In genomic region chr19:36832951-36833787, GRCm38 (mm10) we compare ENCODE assay signal across 8 mouse cellular contexts. TPM values are rescaled to one million over a fixed set of nuclear protein-coding genes. Genes with fewer than 3 reads are reported as not detected.
DNase-seq lines count a peak whose midpoint lies in the region; ATAC-seq lines count a peak whose summit lies in the region.

No protein-coding gene starts in this region.

- H3K9ac ChIP-seq in forebrain, embryonic 14.5 days (ENCODE audit: low read length): peak overlapping the region; percentile 97
- peak overlapping the region; percentile 99 for H3K9ac ChIP-seq in hindbrain, embryonic 13.5 days
- H3K9ac ChIP-seq in limb, embryonic 15.5 days: peak overlapping the region; percentile 57
- H3K9ac ChIP-seq in midbrain, embryonic 15.5 days: peak overlapping the region; percentile 56

- peak overlapping the region; percentile 99 for H3K4me3 ChIP-seq in forebrain, embryonic 14.5 days (ENCODE audit: low read depth, low read length)
- peak overlapping the region; percentile 97 for H3K4me3 ChIP-seq in hindbrain, embryonic 13.5 days
- H3K4me3 ChIP-seq in limb, embryonic 15.5 days: peak overlapping the region; percentile 96
- peak overlapping the region; percentile 75 for H3K4me3 ChIP-seq in midbrain, embryonic 15.5 days

- peak overlapping the region; percentile 83 for H3K4me2 ChIP-seq in forebrain, embryonic 14.5 days (ENCODE audit: low read length)
- peak overlapping the region; percentile 88 for H3K4me2 ChIP-seq in hindbrain, embryonic 13.5 days
- H3K4me2 ChIP-seq in limb, embryonic 15.5 days: peak overlapping the region; percentile 49
- peak overlapping the region; percentile 65 for H3K4me2 ChIP-seq in midbrain, embryonic 15.5 days

- peak overlapping the region; percentile 96 for H3K27ac ChIP-seq in forebrain, embryonic 14.5 days (ENCODE audit: low read depth, low read length)
- H3K27ac ChIP-seq in hindbrain, embryonic 13.5 days: peak overlapping the region; percentile 97
- H3K27ac ChIP-seq in limb, embryonic 15.5 days: peak overlapping the region; percentile 97
- H3K27ac ChIP-seq in midbrain, embryonic 15.5 days: peak overlapping the region; percentile 94

- peaks cover 2% of the 10 kb centered on the region; the same call in 1 of the 2 replicates for H3K36me3 ChIP-seq in forebrain, embryonic 14.5 days (ENCODE audit: control insufficient read depth, insufficient read depth, low read length)
- no peaks in the 10 kb centered on the region for H3K36me3 ChIP-seq in hindbrain, embryonic 13.5 days
- peaks cover under 1% of the 10 kb centered on the region; the same call in 1 of the 2 replicates for H3K36me3 ChIP-seq in limb, embryonic 15.5 days
- H3K36me3 ChIP-seq in midbrain, embryonic 15.5 days (replicated peaks): no peaks in the 10 kb centered on the region

- DNase-seq in CD8-positive naive resting alpha-beta T cell, adult 2 months (ENCODE audit: low read depth in 2 of 2, low spot score in 2 of 2): peak; percentile 30 to 50
- peak; percentile 36 for DNase-seq in brain, adult 2 months (ENCODE audit: low read depth, low spot score)
- DNase-seq in forebrain, embryonic 14.5 days (ENCODE audit: low spot score): peak; percentile 62
- DNase-seq in thymus, postnatal 36 days: peak; percentile 19 to 31

- 7% methylated on average over 19 of the region's 19 CpGs for WGBS in forebrain, embryonic 14.5 days
- WGBS in hindbrain, embryonic 13.5 days: 4% methylated on average over 19 of the region's 19 CpGs
- WGBS in limb, embryonic 15.5 days: 7% methylated on average over 19 of the region's 19 CpGs
- WGBS in midbrain, embryonic 15.5 days: 5% methylated on average over 19 of the region's 19 CpGs

- no peaks in the 10 kb centered on the region for H3K27me3 ChIP-seq in forebrain, embryonic 14.5 days (replicated peaks; ENCODE audit: control insufficient read depth, insufficient read depth, low read length)
- H3K27me3 ChIP-seq in hindbrain, embryonic 13.5 days: no peaks in the 10 kb centered on the region
- H3K27me3 ChIP-seq in limb, embryonic 15.5 days: no peaks in the 10 kb centered on the region
- no peaks in the 10 kb centered on the region for H3K27me3 ChIP-seq in midbrain, embryonic 15.5 days (replicated peaks)

- H3K4me1 ChIP-seq in forebrain, embryonic 14.5 days (ENCODE audit: control insufficient read depth, insufficient read depth, low read length): peaks cover 16% of the 10 kb centered on the region
- H3K4me1 ChIP-seq in hindbrain, embryonic 13.5 days (replicated peaks): peaks cover 29% of the 10 kb centered on the region
- H3K4me1 ChIP-seq in limb, embryonic 15.5 days: peaks cover 15% of the 10 kb centered on the region
- H3K4me1 ChIP-seq in midbrain, embryonic 15.5 days: peaks cover 25% of the 10 kb centered on the region

- ATAC-seq in forebrain, embryonic 14.5 days: peak; percentile 16; the same call in 1 of the 2 replicates
- ATAC-seq in hindbrain, embryonic 13.5 days (ENCODE audit: low FRiP score): no peak
- no peak for ATAC-seq in limb, embryonic 15.5 days (ENCODE audit: insufficient number of reproducible peaks, low FRiP score, low TSS enrichment, low read depth)
- ATAC-seq in midbrain, embryonic 15.5 days (replicated peaks): peak; percentile 40
- ATAC-seq in frontal cortex, adult (ENCODE audit: low TSS enrichment): no peak

- H3K9me3 ChIP-seq in forebrain, embryonic 14.5 days (replicated peaks; ENCODE audit: control insufficient read depth, low read length): no peaks in the 10 kb centered on the region
- H3K9me3 ChIP-seq in hindbrain, embryonic 13.5 days: no peaks in the 10 kb centered on the region
- H3K9me3 ChIP-seq in limb, embryonic 15.5 days: no peaks in the 10 kb centered on the region
- H3K9me3 ChIP-seq in midbrain, embryonic 15.5 days: no peaks in the 10 kb centered on the region

RNA-seq across cellular contexts. Expression of gene Tnks2, which starts 0.9 kb away (rescaled TPM):
- polyA plus RNA-seq in forebrain, embryonic 14.5 days (2014; fragmentation: Nextera tagmentation; extraction: Ambion mirVana): 50.0 and 50.7 TPM in 2 replicates
- polyA plus RNA-seq in hindbrain, embryonic 13.5 days (2015; fragmentation: Nextera tagmentation; extraction: Ambion mirVana): 52.4 and 54.9 TPM in 2 replicates
- polyA plus RNA-seq in limb, embryonic 15.5 days (2015; fragmentation: Nextera tagmentation; extraction: Ambion mirVana): 31.9 and 45.7 TPM in 2 replicates
- polyA plus RNA-seq in midbrain, embryonic 15.5 days (2015; fragmentation: Nextera tagmentation; extraction: Ambion mirVana): 50.9 and 51.2 TPM in 2 replicates

Comparison
In these comparisons a context has a peak if more than half of its experiments do, and no peak if none do; other contexts are left out.
1. ATAC-seq: peak in forebrain, embryonic 14.5 days (single experiment) and midbrain, embryonic 15.5 days (single experiment); none in hindbrain, embryonic 13.5 days (single experiment), limb, embryonic 15.5 days (single experiment) and frontal cortex, adult (single experiment).
2. Peak in every context shown above with its lines, with median percentiles within 50 percentile points of each other: DNase-seq, H3K27ac ChIP-seq, H3K4me2 ChIP-seq, H3K4me3 ChIP-seq and H3K9ac ChIP-seq.